Mouse (Mus musculus) spleen, postnatal 4 days (tissue): ENCODE results near the gene Prn.
A peak's percentile ranks its signal among the peaks of the same experiment; 100 is the strongest.

Experiments used
- DNase-seq, 2 experiments: peaks; one replicate each; pipeline ENCODE4 v3.0.0; 2022; ENCODE audit warnings: low spot score in 2 of 2

Gene Prn

GRCm38 (mm10) chr2:131909683-131910572 is at the start of gene Prn, which contains the start of gene Prnp:
TSS of gene Prn (plus strand) at chr2:131909957.
TSS of gene Prnp (plus strand) at chr2:131909928.
- DNase-seq = peak; percentile 93 to 98

- DNase-seq = no peak
Observed at GRCm38 (mm10) chr2:131862617-131863275, 47.0 kb upstream of the Prn start.

GRCm38 (mm10) chr2:131863472-131863871 is 46.3 kb upstream of the Prn start:
- DNase-seq = no peak

- DNase-seq = no peak
Observed at GRCm38 (mm10) chr2:131864262-131864796, 45.4 kb upstream of the Prn start.

- no peak for DNase-seq
Observed at GRCm38 (mm10) chr2:131866676-131867075, 43.1 kb upstream of the Prn start.

GRCm38 (mm10) chr2:131868983-131869382 is 40.8 kb upstream of the Prn start:
- no peak for DNase-seq

- no peak for DNase-seq
Observed at GRCm38 (mm10) chr2:131873376-131873775, 36.4 kb upstream of the Prn start.

- DNase-seq = no peak
Observed at GRCm38 (mm10) chr2:131876551-131877265, 33.0 kb upstream of the Prn start.

- no peak for DNase-seq
Observed at GRCm38 (mm10) chr2:131881766-131882165, 28.0 kb upstream of the Prn start.

- DNase-seq = no peak
Observed at GRCm38 (mm10) chr2:131883136-131883535, 26.6 kb upstream of the Prn start.

GRCm38 (mm10) chr2:131886503-131887160 is 23.1 kb upstream of the Prn start:
- DNase-seq = no peak

GRCm38 (mm10) chr2:131888233-131888632 is 21.5 kb upstream of the Prn start:
- DNase-seq = no peak

- no peak for DNase-seq
Observed at GRCm38 (mm10) chr2:131892534-131892933, 17.2 kb upstream of the Prn start.

GRCm38 (mm10) chr2:131895106-131895505 is 14.7 kb upstream of the Prn start:
- no peak for DNase-seq

GRCm38 (mm10) chr2:131896011-131896410 is 13.7 kb upstream of the Prn start:
- no peak for DNase-seq

- DNase-seq = no peak
Observed at GRCm38 (mm10) chr2:131897336-131898109, 12.2 kb upstream of the Prn start.

- no peak for DNase-seq
Observed at GRCm38 (mm10) chr2:131902423-131902822, 7.3 kb upstream of the Prn start.

- DNase-seq = no peak
Observed at GRCm38 (mm10) chr2:131902867-131903266, 6.9 kb upstream of the Prn start.

- peak in 1 of 2 experiments; percentile 30 for DNase-seq
Observed at GRCm38 (mm10) chr2:131905025-131905424, 4.7 kb upstream of the Prn start.

GRCm38 (mm10) chr2:131905776-131906175 is 4.0 kb upstream of the Prn start:
- DNase-seq = no peak

GRCm38 (mm10) chr2:131906266-131906665 is 3.5 kb upstream of the Prn start:
- DNase-seq = no peak
